Mouse (Mus musculus) erythroid progenitor cell, adult 5-6 weeks (primary cell): Measurements from ENCODE around the gene Cyb561. TPM values are rescaled to one million over a fixed set of nuclear protein-coding genes. Genes with fewer than 3 reads are reported as not detected.

Experiments
- ATAC-seq: replicated peaks from 2 replicates; pipeline ENCODE4 v1.8.0; 2016; ENCODE audit warnings: moderate number of reproducible peaks, mild to moderate bottlenecking, moderate TSS enrichment, inconsistent platforms; ENCODE audit not compliant: poor library complexity, low FRiP score, severe bottlenecking
- total RNA-seq, 2 experiments: library from RNA; stranded (forward) in 1 of 2; stranded (reverse) in 1 of 2; fragments of 150-400 nt in 1 of 2; fragments of 186-747, 209-891 nt in 1 of 2; gene quantifications; 2 replicates each; pipeline versions ENCODE4 v1.2.3 to v1.2.4; 2015 to 2017; ENCODE audit warnings: low replicate concordance in 2 of 2

Gene Cyb561
- total RNA-seq, 2 experiments from 2014 or later: 3.4 TPM; not detected in 1

DNA sequence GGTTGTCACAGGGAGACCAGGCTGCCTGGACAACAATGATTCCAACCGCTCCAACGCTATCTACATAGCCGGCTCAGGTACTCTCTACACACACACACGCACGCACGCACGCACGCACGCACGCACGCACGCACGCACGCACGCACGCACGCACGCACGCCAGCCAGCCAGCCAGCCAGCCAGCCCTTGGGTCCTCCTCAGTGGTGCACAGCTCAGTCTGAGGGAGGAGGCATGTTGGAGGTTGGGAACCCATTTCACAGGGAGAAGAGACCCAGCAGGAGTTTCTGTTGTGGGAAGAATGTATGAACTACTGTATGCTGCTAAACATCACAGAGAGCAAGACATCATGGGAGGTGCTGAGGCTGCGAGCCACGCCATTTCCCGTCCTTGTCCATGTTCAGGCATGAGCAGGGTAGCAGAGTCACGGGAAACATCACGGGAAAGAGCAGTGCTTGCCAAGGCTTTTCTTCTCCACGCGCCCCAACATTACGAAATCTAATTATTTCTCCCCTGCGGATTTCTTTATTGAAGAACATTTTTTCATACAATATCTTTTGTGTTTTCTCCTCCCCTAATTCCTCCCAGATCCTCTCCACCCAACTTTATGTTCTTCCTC, 2.8 kb upstream of the Cyb561 start:
- ATAC-seq: no peak

DNA sequence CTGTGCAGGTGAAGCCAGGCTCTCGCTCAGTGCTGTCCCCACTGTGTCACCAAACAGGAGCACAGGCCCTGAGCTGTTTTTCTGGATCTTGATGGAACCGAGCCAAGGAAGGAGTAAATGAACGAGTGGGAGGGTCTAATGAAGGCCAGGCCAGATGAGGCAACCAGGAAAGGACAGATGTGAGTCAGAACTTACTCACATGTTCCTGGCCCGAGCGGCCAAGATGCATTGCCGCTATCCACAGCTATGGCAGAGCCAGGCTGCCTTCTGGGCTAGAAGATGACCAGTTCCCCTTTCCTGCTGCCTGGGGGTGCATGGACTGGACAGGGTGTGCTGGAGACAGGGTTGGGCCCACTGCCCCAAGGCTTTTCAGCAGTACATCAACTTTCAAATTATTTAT, 266 bp upstream of the Cyb561 start:
- ATAC-seq: no peak

DNA sequence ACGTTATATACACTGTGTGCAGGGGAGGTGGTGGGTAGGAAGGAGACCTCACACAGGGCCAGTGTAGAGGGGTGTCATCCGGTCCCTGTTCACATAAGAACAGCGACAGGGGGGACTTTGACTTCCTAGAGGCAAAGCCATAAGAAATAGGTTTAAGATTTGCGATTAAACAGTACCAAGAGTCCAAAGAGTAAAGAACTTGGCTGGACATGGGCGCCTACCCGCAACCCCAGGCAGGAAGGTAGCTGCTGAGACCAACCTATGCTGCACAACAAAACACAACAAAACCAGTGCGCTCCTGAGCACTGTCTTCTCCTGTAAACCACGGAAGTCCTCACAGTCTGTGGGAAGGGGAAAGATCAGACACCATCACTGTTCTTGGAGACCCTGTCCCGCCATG, 1.0 kb downstream of the Cyb561 start:
- no peak for ATAC-seq

DNA sequence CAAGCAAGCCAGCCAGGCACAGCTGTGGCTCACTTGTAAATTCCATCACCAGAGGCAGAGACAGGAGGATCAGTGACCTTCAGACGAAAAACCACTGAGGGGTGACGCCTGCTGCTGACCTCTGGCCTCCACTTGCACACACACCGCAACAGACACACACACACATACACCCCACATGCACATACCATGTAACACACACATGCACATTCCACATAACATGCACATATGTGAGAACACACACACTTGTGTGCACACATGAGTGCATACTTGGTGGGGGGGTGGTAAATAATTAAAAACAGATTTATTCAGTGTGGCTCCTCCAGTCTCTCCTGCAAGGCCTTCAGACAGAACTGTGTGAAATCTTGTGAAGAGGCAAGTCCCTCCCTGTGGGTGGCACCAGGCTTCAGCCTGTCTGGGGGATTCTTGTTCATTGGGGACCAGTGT, 1.5 kb downstream of the Cyb561 start:
- ATAC-seq: no peak

DNA sequence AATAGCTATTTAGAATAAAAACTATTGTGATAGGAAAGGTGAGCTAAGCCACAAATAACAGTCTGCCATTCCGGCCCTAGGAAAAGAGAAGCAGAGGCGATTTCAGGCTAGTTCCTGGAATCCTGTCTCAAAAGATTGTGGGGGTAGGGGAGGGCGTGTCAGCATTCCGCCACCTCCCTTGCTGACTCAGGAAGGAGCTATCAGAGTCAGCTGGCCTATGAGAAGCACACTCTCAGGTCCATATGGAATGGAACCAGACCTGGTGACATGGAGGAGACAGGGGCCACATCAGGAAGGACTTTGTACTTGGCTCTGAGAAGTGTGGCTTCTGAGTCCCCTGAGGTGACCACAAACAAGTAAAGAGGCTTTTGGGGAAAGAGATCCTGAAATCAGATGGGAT, 2.6 kb downstream of the Cyb561 start:
- no peak for ATAC-seq

DNA sequence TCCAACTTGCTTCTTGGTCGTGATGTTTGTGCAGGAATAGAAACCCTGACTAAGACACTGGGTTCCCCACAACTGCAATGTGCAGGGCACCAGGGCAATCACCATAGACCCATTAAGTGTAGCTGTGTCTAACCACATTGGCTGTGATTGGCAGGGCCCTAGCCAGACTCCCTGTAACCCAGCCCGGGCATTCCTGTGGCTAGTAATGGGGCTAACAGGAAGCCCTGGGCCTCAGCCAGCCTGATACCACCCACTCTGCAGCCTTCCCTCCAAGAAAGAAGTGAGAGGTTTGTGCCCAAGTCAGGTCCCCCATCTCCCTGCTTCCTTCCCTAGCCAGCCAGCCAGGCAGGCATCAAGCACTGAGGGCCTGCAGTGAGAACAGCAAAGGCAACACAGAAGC, 4.9 kb downstream of the Cyb561 start:
- no peak for ATAC-seq

DNA sequence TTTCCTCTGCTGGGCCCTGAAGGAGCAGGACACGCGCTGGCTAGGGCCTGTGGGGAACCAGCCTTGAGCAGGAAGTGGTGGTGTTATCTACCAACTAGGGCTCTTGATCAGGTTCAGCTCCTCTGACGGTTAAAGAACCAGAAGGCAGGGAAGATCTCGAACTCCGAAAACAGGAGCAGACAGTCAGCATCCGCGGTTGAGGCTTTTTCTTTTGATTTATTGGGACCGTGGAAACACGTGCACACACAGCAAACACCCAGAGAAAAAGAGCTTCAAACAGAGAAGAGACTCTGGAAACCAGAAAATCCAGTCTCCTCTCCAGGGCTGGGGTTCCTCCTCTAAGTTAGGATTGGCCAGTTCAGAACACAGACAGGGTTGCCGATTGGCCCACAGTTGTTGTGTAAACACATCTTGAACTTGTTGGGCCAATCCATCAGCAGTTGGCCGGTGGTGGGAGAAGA, 6.4 kb downstream of the Cyb561 start:
- ATAC-seq: no peak

DNA sequence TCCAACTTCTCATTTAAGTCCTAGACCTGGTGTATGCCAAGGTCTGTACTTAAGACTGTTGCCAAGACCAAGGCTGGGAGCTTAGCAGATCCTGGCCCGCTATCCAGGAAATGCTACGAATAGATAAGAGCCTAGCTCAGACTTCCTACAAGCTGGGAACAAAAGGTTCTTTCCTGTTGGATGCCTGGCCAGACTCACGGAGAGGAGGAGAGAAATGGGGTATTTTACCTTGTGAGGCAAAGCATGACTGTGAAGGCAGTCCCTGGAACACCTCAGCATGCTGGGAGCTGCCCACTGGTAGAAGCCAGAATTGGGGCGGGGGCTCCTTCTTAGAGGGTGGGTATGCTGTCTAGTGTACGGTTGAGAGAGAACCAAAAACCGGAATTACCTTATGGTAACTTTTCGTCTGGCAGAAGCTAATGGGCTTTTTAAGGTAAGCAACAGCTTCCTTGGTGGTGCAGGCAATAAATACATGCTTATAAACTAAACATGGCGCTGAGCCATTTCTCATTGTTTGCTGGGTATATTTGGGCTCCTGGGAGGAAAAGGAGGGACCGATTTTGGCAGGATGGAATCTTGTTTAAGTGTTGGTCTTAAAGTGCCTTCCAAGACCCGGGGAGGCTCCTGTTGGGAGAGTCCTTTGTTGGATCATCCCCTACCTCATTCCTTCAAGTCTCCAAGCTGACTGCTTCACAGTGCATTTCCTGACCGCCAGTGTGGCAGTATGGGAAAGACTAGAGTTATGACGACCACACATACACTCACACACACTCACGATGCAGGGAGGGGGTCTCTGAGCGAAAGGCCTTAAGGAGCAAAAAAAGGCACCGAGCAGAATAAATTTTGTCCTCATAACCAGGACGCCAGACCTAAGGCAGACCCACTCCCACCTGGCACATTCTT, 8.1 kb downstream of the Cyb561 start:
- no peak for ATAC-seq

DNA sequence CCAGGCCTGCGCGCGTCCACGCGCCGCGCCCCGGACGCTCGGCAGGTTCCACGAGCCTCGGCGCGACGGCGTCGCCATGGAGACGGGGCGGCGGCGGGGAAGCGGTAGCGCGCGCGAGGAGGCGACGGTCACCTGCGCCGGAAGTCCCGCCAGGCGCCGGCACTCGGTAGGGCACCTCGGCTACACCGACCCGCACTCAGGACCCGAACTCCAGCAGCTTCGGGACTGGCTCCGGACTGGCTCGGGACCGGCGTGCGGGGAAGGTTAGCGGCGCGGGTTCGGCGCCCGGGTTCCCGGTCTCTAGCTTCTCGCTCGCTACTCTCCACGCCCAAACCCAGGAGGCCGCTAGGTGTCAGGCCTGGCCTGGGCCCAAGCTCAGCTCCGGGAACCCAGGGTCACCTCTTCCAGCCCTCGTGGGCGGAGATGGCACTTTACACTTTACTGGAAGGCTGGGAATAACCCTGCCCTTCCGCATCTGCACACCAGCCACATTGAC, 9.0 kb downstream of the Cyb561 start:
- 0 out of 2 replicates have a peak, but pooled peaks have one; percentile 30 for ATAC-seq

DNA sequence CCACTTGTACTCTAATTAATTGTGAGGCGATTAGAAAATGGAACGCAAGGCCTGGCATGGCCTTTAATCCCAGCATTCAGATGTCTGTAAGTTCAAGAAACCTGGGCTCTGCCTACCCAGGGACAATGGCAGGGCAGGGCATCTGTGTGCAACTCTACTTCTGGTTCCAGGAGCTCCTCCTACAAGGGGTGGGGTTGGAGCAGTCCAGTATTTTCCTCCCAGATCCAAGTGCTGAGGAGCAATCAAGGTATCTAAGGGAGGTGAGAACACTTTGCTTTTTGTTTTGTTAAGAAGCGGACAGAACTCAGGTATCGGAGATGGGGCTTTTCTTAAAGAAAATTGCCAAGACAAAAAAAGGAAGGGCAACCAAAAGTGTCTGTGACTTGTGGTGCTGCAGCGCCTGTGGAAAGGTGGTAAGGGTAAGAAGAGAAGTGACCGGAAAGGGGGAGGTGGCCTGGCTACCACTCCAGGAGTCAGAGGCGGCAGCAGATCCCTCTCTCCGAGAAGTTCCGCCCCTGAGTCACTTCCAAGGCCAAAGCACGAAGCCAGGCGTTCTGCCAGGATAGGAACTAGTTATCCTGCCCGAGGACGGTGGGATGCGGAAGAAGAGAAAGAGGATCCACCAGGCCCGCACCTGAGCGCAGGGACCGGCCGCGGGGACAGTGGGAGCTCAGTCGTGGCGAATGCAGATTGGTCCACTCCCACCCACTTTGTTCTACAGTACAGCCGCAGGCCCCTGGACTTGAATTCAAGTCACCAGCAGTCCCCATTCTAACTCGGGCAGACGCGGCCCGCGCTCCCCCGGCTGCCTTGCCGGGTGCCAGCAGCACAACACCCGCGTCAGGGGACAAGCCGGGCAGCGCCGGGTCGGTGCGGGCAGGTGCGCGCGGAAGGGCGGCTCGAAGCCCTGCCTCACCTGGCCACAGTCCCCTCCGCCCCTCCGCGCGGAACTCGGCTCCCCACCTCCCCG, 9.7 kb downstream of the Cyb561 start:
- ATAC-seq: no peak

DNA sequence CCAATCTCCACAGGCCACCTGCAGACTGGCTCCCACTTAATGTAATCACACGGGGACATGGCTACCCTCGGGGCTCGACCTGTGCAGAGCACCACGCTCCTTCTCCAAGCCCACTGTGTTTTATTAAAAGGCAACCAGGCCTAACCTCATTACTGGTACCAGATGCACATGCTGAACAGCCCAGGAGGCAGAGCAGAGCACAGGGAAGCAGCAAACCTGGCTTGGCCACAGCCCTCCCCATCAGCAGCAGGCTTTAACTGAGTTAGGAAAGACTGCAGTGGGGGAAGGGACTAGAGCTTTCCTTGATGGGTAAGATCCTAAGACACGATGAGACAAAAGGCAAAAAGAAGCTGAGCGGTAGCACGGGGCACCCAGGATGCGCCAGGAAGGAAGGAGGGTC, 11.2 kb downstream of the Cyb561 start:
- no peak for ATAC-seq

DNA sequence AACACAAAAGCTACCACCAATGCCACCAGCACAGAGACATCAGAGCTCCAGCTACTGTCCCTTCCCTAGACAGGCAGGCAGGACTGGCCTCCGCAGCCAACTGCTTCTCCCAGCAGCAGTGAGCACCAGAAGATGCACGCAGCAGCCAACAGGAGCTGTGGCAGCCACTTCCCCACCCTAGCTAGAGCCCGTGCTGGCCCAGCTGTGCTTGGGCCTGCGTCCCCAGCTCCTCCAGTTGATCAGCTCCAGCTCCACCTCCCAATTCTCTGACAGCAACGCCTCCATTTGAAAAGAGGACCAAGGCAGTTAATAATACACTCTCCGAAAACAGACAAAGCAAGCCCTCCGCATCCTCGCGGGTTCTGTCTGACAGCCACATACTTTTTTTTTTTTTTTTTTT, 14.4 kb downstream of the Cyb561 start:
- ATAC-seq: no peak

DNA sequence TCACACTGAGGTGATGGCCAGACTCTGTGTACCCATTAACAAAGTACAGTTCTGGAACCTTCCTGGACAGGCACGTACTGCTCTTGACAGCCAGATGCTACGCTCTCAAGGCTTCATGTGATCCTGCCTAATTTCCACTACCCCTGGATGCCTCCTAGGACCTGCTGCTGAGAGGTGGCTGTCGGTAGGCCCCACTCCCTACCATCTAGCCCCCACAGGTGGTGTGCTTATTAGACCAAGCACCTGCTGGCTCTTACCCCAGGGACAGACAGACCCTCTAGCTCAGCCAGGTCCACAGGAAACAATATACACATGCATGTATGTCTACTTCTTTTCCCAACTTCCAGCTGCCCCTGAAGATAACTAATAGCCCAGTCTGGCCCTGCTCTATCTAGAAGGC, 16.2 kb downstream of the Cyb561 start:
- ATAC-seq: no peak

DNA sequence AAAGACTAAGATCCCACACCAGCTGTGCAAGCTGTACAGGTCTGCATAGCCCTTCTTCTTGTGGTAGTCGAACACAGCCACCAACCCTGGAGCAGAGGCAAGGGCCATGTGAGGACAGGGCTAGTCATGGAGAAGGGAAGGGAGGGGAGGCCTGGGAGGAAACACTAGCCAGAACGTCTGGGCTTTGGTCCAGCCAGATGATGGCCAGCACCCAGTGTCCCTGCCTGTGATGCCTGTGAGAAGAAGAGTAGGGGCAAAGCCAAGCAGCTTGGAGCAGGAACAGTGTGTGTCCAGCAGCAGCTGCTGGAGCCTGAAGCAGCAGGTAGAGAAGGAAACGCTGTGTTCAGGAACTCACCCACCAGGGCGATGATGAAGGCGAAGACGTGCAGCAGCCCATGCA, 16.9 kb downstream of the Cyb561 start:
- no peak for ATAC-seq

DNA sequence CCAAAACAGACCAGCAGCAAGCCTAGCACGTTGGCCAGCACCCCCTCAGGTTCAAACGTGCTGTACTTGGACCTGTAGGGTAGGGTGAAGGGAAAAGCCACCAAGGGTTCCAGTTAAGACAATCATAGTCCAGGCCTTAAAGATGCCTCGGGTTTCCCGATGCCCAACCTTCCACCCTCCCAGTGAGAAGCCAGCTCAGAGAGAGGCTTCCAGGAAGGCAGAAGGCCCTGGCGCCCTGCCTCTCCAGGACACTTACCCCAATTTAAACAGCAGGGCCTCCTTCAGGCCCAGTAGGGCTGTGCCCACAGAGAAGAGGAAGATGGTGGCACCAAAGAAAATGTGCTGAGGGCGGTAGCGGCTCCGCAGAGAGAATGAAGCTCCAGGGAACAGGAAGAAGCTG, 17.6 kb downstream of the Cyb561 start:
- ATAC-seq: no peak

DNA sequence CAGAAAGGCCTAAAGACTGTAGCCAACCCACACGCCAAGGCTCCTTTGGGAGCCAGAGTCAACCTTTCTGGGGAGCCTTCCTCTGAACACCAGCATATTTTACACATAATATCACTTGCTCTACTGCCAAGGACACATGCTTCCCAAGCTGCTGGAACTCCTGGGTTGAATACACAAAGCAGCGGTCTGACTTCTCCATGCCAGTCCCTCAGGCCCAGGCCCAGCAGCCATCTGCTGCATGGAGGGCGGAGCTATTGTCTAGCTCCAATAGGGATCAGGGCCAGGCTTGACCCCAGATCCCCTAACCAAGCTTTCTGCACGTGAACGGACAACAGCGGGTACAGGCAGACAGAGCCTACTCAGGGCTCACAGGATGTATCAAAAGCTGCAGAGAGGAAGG, 18.3 kb downstream of the Cyb561 start:
- no peak for ATAC-seq

DNA sequence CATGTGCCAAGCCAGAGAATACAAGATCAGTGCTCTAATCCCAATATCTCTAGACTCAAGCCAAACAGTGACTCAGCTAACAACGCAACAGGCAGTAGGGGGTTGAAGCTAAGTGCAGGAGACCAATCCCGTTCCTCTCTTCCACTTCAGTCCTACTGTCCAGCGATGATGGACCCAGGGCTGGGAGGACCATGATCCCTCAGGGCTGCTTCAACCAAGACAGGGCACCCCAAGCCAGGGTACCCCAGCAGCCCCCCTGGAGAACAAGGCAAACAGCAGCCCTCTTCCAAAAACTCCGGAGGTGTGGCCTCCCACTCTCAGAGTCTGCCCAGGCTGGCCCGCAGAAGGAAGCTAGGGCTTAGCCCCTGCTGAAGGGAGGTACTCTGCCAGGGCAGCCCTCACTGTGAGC, 18.8 kb downstream of the Cyb561 start:
- ATAC-seq: no peak

DNA sequence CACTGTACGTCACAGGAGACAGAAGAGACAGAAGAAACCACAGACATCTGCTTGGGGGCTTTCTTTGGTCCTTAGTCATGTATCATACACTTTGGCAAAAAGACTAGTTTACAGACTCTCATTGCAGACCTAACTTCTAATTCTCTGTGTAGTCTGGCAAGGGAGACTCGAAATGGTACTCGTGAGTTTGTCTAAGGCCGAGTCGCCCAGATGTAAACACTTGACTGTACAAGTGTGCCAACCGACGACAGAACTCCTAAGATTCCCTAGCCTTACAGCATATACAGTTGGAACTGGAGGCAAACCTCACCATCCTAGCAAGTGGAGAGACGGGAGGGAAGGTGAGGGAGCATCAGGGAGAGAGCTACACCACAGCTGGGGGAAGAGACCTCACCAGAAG, 19.4 kb downstream of the Cyb561 start:
- no peak for ATAC-seq

DNA sequence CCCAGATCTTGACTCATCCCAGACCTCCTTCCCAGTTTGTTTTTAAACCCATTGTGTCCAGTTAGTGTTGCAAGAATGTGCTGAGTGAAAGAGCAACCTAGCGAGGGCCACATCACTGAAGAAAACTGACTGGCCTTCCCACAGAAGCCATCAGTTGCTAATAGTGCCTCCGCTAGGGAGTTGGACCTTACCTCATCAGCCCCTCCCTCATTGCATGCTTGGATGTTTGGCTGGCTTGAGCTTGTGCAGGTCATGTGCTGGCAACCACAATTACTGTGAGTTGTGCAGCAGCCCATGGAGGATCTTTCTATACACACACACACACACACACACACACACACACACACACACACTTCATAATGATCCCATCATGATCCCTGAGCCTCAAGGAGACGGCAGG, 21.8 kb downstream of the Cyb561 start:
- no peak for ATAC-seq

DNA sequence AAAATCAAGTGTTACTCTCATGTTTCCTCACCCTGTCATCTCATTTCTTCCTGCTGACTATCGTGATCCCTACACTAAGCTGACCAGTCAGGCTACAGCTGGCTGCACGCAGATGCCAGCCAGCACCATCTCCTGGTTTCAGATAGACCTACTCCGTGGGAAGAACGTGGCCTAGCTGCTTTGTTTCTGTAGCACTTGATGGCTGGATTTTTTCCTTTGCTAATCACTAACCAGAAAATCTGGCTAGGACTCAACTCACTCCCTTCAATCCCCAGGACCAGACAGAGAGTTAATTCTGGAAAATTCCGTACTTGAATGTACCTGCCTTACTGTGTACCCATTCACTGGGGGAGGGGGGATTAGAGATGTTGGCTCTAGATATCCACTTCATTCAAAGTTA, 25.0 kb downstream of the Cyb561 start:
- no peak for ATAC-seq
